Mouse (Mus musculus) leukemia stem cell, adult 10-12 weeks (primary cell): ENCODE measurements around the gene Idh2. TPM values are rescaled to one million over a fixed set of nuclear protein-coding genes. Genes with fewer than 3 reads are reported as not detected.

Source experiments
- polyA plus RNA-seq: library from polyadenylated mRNA; stranded (reverse); fragments of >175 nt; gene quantifications from 2 replicates; pipeline ENCODE4 v1.2.3, GENCODE M21; 2012; ENCODE audit warnings: low replicate concordance

The Idh2 gene
- 31.5 and 36.0 TPM in 2 replicates for polyA plus RNA-seq

GRCm38 (mm10) chr7:80115224-80115590 lies at the start of gene Idh2:
TSS of gene Idh2 (minus strand) at chr7:80115392.

Other genes with a start within 250 kb of the Idh2 start
- gene Ap3s2, start 194.7 kb downstream of the Idh2 start, polyA plus RNA-seq: 3.1 and 7.1 TPM in 2 replicates
- gene Arpin, start 180.0 kb downstream of the Idh2 start, polyA plus RNA-seq: 0.47 TPM in 1 of 2 replicates, not detected in the other
- 49.4 and 68.0 TPM in 2 replicates for gene Zfp710, start 90.6 kb downstream of the Idh2 start, polyA plus RNA-seq
- gene Sema4b, start 71.4 kb upstream of the Idh2 start, polyA plus RNA-seq: 23.2 and 44.3 TPM in 2 replicates
- gene Cib1, start 117.4 kb upstream of the Idh2 start, polyA plus RNA-seq: 24.8 and 35.2 TPM in 2 replicates
- 3.4 and 6.8 TPM in 2 replicates for gene Gdpgp1, start 117.5 kb upstream of the Idh2 start, polyA plus RNA-seq
- gene Ttll13, start 131.0 kb upstream of the Idh2 start, polyA plus RNA-seq: 0.28 and 0.47 TPM in 2 replicates
- 30.3 and 30.8 TPM in 2 replicates for gene Ngrn, start 145.8 kb upstream of the Idh2 start, polyA plus RNA-seq
- 1.8 and 3.2 TPM in 2 replicates for gene Vps33b, start 154.3 kb upstream of the Idh2 start, polyA plus RNA-seq
- gene Prc1, start 179.1 kb upstream of the Idh2 start, polyA plus RNA-seq: 10.0 and 31.0 TPM in 2 replicates
- gene Rccd1, start 209.1 kb upstream of the Idh2 start, polyA plus RNA-seq: 5.7 and 11.4 TPM in 2 replicates
- gene Unc45a, start 225.6 kb upstream of the Idh2 start, polyA plus RNA-seq: 31.9 and 73.7 TPM in 2 replicates
- 2.0 and 13.3 TPM in 2 replicates for gene Hddc3, start 227.7 kb upstream of the Idh2 start, polyA plus RNA-seq